14 mouse cellular contexts compared by ENCODE assay signal in genomic region chr5:107143406-107143805, GRCm38 (mm10).
"Had no signal": no experiment of that assay in that cellular context is flagged by ENCODE, and none has a peak within 500 bp of the region (broad histone marks: within the 10 kb centered on the region; RNA-seq: fewer than 3 reads in every experiment).

No protein-coding gene starts in this region.

- H3K9me3 ChIP-seq: midbrain, embryonic 15.5 days; neural tube, embryonic 13.5 days had no signal

- H3K27me3 ChIP-seq: midbrain, embryonic 15.5 days had no signal

- H3K27ac ChIP-seq: neural tube, embryonic 13.5 days had no signal

- H3K9ac ChIP-seq: lung, embryonic 14.5 days; midbrain, embryonic 15.5 days had no signal

- H3K36me3 ChIP-seq: midbrain, embryonic 15.5 days; neural tube, embryonic 13.5 days had no signal

- H3K4me2 ChIP-seq: lung, embryonic 14.5 days; midbrain, embryonic 15.5 days; neural tube, embryonic 13.5 days had no signal

- DNase-seq: kidney, adult 18-20 months; kidney, postnatal 10 days; kidney, postnatal 4 days; lung, embryonic 14.5 days; lung, postnatal 10 days; lung, postnatal 4 days; retina, postnatal 1 day; right cerebral cortex, postnatal 4 days; spleen, adult 18-20 months; thymus, adult 18-20 months; thymus, postnatal 14 days had no signal

- H3K4me3 ChIP-seq: layer of hippocampus, adult 2 months; midbrain, embryonic 15.5 days; neural tube, embryonic 13.5 days had no signal
